Mouse (Mus musculus): Measurements from ENCODE around the gene Raf1. TPM values are rescaled to one million over a fixed set of nuclear protein-coding genes. Genes with fewer than 3 reads are reported as not detected.

Raf1 gene
- polyA plus RNA-seq, 1 experiment: 70.3 TPM

GRCm38 (mm10) chr6:115609121-115609520, 67.3 kb downstream of the Raf1 start:
- Histone ChIP-seq H3K4me3 (ENCODE audit: insufficient read depth, low read depth, low read length) (no peak overlapping the region), H3K27ac (replicated peaks; ENCODE audit: low read depth, low read length) (no peak overlapping the region)

GRCm38 (mm10) chr6:115607429-115607828, 69.0 kb downstream of the Raf1 start:
- H3K4me1 ChIP-seq (ENCODE audit: control insufficient read depth, insufficient read depth, insufficient read length, low read length): peaks cover 15% of the 10 kb centered on the region
- H3K4me3 ChIP-seq (ENCODE audit: insufficient read depth, low read depth, low read length): no peak overlapping the region
- H3K27ac ChIP-seq (replicated peaks; ENCODE audit: low read depth, low read length): 0 out of 2 replicates have a peak overlapping the region, but pooled peaks have one; percentile 8

More at GRCm38 (mm10) chr6:115609121-115609520, 67.3 kb downstream of the Raf1 start:
- H3K4me1 ChIP-seq (ENCODE audit: control insufficient read depth, insufficient read depth, insufficient read length, low read length): peaks cover 12% of the 10 kb centered on the region

GRCm38 (mm10) chr6:115606461-115606860, 70.0 kb downstream of the Raf1 start:
- no peak overlapping the region for H3K27ac ChIP-seq (replicated peaks; ENCODE audit: low read depth, low read length)
- peaks cover 15% of the 10 kb centered on the region for H3K4me1 ChIP-seq (ENCODE audit: control insufficient read depth, insufficient read depth, insufficient read length, low read length)

GRCm38 (mm10) chr6:115601715-115602523, 74.5 kb downstream of the Raf1 start, which contains the start of gene Mkrn2:
Mkrn2 (plus strand) TSS chr6:115601902.
- peak within 1 kb of the TSS; percentile 93 for H3K4me3 ChIP-seq (ENCODE audit: insufficient read depth, low read depth, low read length)
- H3K27ac ChIP-seq (replicated peaks; ENCODE audit: low read depth, low read length): no peak within 1 kb of the TSS
- H3K4me1 ChIP-seq (ENCODE audit: control insufficient read depth, insufficient read depth, insufficient read length, low read length): peaks cover 11% of the 10 kb centered on the region

More at GRCm38 (mm10) chr6:115606461-115606860, 70.0 kb downstream of the Raf1 start:
- H3K4me3 ChIP-seq (ENCODE audit: insufficient read depth, low read depth, low read length): no peak overlapping the region

- Histone ChIP-seq H3K4me3 (ENCODE audit: insufficient read depth, low read depth, low read length) (peak overlapping the region; percentile 26), H3K4me1 (ENCODE audit: control insufficient read depth, insufficient read depth, insufficient read length, low read length) (peaks cover 8% of the 10 kb centered on the region), H3K27ac (replicated peaks; ENCODE audit: low read depth, low read length) (no peak overlapping the region)
Observed at GRCm38 (mm10) chr6:115601322-115601714, 75.1 kb downstream of the Raf1 start.

GRCm38 (mm10) chr6:115595667-115596066, 80.8 kb downstream of the Raf1 start:
- H3K4me1 ChIP-seq (ENCODE audit: control insufficient read depth, insufficient read depth, insufficient read length, low read length): no peaks in the 10 kb centered on the region
- no peak overlapping the region for H3K4me3 ChIP-seq (ENCODE audit: insufficient read depth, low read depth, low read length)

GRCm38 (mm10) chr6:115594463-115594862, 82.0 kb downstream of the Raf1 start:
- no peak overlapping the region for H3K27ac ChIP-seq (replicated peaks; ENCODE audit: low read depth, low read length)
- no peaks in the 10 kb centered on the region for H3K4me1 ChIP-seq (ENCODE audit: control insufficient read depth, insufficient read depth, insufficient read length, low read length)
- H3K4me3 ChIP-seq (ENCODE audit: insufficient read depth, low read depth, low read length): no peak overlapping the region

More at GRCm38 (mm10) chr6:115595667-115596066, 80.8 kb downstream of the Raf1 start:
- no peak overlapping the region for H3K27ac ChIP-seq (replicated peaks; ENCODE audit: low read depth, low read length)

- Histone ChIP-seq H3K4me3 (ENCODE audit: insufficient read depth, low read depth, low read length) (no peak overlapping the region), H3K27ac (replicated peaks; ENCODE audit: low read depth, low read length) (no peak overlapping the region), H3K4me1 (ENCODE audit: control insufficient read depth, insufficient read depth, insufficient read length, low read length) (no peaks in the 10 kb centered on the region)
Observed at GRCm38 (mm10) chr6:115593252-115593651, 83.2 kb downstream of the Raf1 start.

- Histone ChIP-seq H3K4me1 (ENCODE audit: control insufficient read depth, insufficient read depth, insufficient read length, low read length) (no peaks in the 10 kb centered on the region), H3K4me3 (ENCODE audit: insufficient read depth, low read depth, low read length) (no peak within 1 kb of the TSS), H3K27ac (replicated peaks; ENCODE audit: low read depth, low read length) (no peak within 1 kb of the TSS)
Observed at GRCm38 (mm10) chr6:115592458-115592857, 84.0 kb downstream of the Raf1 start, which contains the start of gene Mkrn2os. Mkrn2os (minus strand) TSS chr6:115592576.

- Histone ChIP-seq H3K27ac (replicated peaks; ENCODE audit: low read depth, low read length) (no peak overlapping the region), H3K4me3 (ENCODE audit: insufficient read depth, low read depth, low read length) (no peak overlapping the region), H3K4me1 (ENCODE audit: control insufficient read depth, insufficient read depth, insufficient read length, low read length) (no peaks in the 10 kb centered on the region)
Observed at GRCm38 (mm10) chr6:115591692-115592359, 84.6 kb downstream of the Raf1 start.

GRCm38 (mm10) chr6:115586321-115586720, 90.1 kb downstream of the Raf1 start:
- H3K4me3 ChIP-seq (ENCODE audit: insufficient read depth, low read depth, low read length): no peak overlapping the region
- H3K4me1 ChIP-seq (ENCODE audit: control insufficient read depth, insufficient read depth, insufficient read length, low read length): no peaks in the 10 kb centered on the region
- H3K27ac ChIP-seq (replicated peaks; ENCODE audit: low read depth, low read length): no peak overlapping the region

GRCm38 (mm10) chr6:115584176-115584575, 92.3 kb downstream of the Raf1 start:
- H3K4me1 ChIP-seq (ENCODE audit: control insufficient read depth, insufficient read depth, insufficient read length, low read length): no peaks in the 10 kb centered on the region
- H3K27ac ChIP-seq (replicated peaks; ENCODE audit: low read depth, low read length): no peak overlapping the region
- H3K4me3 ChIP-seq (ENCODE audit: insufficient read depth, low read depth, low read length): no peak overlapping the region

- Histone ChIP-seq H3K27ac (replicated peaks; ENCODE audit: low read depth, low read length) (no peak overlapping the region), H3K4me3 (ENCODE audit: insufficient read depth, low read depth, low read length) (no peak overlapping the region), H3K4me1 (ENCODE audit: control insufficient read depth, insufficient read depth, insufficient read length, low read length) (no peaks in the 10 kb centered on the region)
Observed at GRCm38 (mm10) chr6:115583430-115584125, 92.9 kb downstream of the Raf1 start.

GRCm38 (mm10) chr6:115582328-115583115, 93.9 kb downstream of the Raf1 start:
- no peak overlapping the region for H3K27ac ChIP-seq (replicated peaks; ENCODE audit: low read depth, low read length)
- no peaks in the 10 kb centered on the region for H3K4me1 ChIP-seq (ENCODE audit: control insufficient read depth, insufficient read depth, insufficient read length, low read length)
- H3K4me3 ChIP-seq (ENCODE audit: insufficient read depth, low read depth, low read length): no peak overlapping the region

Measured in brown adipose tissue, adult 24 weeks (tissue).